Mouse (Mus musculus) heart, postnatal 0 days (tissue): ENCODE results near the gene Prkag2.

Experiments used
- CTCF ChIP-seq: IDR thresholded peaks from 2 replicates; pipeline ENCODE4 v1.5.1; 2016; ENCODE audit warnings: antibody characterized with exemption, control low read depth, low read depth
- EP300 ChIP-seq: IDR thresholded peaks from 2 replicates; pipeline ENCODE4 v1.6.1; 2016; ENCODE audit warnings: antibody characterized with exemption, low read depth

- no peak for TF ChIP-seq EP300
- no peak for TF ChIP-seq CTCF
These were observed 20.6 kb downstream of the Prkag2 start for GRCm38 (mm10) chr5:25079766-25080265.
